Mouse (Mus musculus): Measurements from ENCODE around the gene Polk. TPM values are rescaled to one million over a fixed set of nuclear protein-coding genes. Genes with fewer than 3 reads are reported as not detected.

Gene Polk
- polyA plus RNA-seq, 1 experiment, result 17.0 TPM

DNA sequence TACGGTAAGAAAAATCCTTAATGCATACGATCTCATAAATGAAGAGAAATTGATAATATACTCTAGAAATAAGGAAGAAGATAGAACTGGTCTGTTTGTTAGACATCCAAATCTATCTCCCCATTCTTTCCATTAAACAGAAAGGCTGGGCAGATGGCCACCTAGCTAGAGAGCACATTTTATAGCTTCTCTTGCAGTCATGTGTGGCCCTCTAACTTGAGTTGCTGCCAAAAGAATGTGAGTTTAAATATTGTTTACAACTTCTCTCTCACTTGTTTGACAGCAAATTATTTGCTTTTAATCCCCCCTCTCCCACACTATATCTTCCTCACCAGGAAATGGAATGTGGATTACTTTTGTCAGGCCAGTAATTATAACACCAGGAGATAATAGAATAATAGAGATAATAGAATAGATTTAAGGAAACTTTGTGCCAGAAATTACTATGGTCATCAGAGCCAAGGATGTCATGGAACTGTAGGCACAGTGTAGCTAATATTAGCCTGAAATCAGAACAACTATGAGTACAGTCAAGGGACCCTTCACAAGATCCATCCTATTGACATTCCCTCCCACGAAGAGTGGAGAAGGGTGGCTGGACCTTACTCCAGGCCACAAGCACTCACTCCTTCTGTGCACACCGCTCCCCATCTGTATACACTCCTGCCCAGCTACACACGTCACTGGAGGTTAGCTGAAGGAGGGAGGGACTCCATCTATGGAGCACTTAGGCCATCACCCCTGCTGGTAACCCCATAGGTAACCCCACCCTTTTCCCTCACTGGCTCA lies 28.0 kb downstream of the Polk start:
- Histone ChIP-seq H3K4me1 (ENCODE audit: control insufficient read depth, insufficient read depth, low read length) (no peaks in the 10 kb centered on the region), H3K27me3 (ENCODE audit: control insufficient read depth, insufficient read depth, low read length) (no peaks in the 10 kb centered on the region), H3K36me3 (ENCODE audit: control insufficient read depth, insufficient read depth, low read length) (no peaks in the 10 kb centered on the region), H3K27ac (ENCODE audit: control insufficient read depth, insufficient read depth, low read depth, low read length) (no peak overlapping the region), H3K4me3 (ENCODE audit: control insufficient read depth, low read depth, low read length) (no peak overlapping the region)
- TF ChIP-seq POLR2A (IDR thresholded peaks at IDR 0.05; ENCODE audit: control insufficient read depth, low read depth, low read length) (no peak), CTCF (IDR thresholded peaks at IDR 0.05; ENCODE audit: control insufficient read depth, insufficient read depth, insufficient replicate concordance, low read depth, low read length) (no peak)

DNA sequence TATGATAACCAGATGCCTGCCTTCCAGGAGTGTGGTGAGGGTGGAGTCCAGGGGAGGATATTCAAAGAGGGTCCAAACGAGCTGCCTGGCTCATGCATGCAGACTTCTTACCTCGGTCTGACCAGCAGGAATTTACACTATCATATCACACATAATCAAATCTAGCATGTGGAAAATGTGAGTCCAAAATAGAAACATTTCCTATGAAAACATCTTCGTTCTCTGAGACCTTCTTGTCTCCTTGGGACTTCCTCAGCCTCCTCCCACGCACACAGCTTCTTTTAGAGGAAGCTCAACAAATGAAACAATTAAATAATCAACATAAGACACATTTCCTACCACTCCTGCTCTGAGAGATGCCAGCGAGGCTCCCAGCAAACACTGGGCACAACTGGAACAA lies 30.5 kb downstream of the Polk start:
- no peak overlapping the region for H3K4me3 ChIP-seq (ENCODE audit: control insufficient read depth, low read depth, low read length)
- no peak for TF ChIP-seq CTCF (IDR thresholded peaks at IDR 0.05; ENCODE audit: control insufficient read depth, insufficient read depth, insufficient replicate concordance, low read depth, low read length)
- no peak for TF ChIP-seq POLR2A (IDR thresholded peaks at IDR 0.05; ENCODE audit: control insufficient read depth, low read depth, low read length)
- no peaks in the 10 kb centered on the region for H3K4me1 ChIP-seq (ENCODE audit: control insufficient read depth, insufficient read depth, low read length)
- no peak overlapping the region for H3K27ac ChIP-seq (ENCODE audit: control insufficient read depth, insufficient read depth, low read depth, low read length)
- H3K36me3 ChIP-seq (ENCODE audit: control insufficient read depth, insufficient read depth, low read length), result no peaks in the 10 kb centered on the region
- H3K27me3 ChIP-seq (ENCODE audit: control insufficient read depth, insufficient read depth, low read length), result no peaks in the 10 kb centered on the region

DNA sequence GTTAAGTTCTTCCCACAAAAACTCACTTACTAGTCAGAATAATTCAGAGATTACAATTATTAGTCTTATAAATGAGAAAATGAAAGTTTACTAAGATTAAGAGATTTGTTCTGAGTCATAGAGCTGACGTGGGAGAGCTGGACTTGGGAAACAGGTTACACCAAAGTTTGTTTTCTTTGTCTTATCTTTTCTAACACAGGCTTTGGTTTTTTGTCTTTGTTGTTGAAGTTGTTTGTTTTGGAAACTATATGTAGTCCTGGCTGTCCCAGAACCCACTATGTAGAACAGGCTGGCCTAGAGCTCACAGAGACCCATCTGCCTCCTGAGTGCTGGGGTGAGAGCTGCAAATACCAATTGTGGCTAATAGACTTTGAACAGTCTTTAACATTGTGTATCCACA lies 31.1 kb downstream of the Polk start:
- no peaks in the 10 kb centered on the region for H3K36me3 ChIP-seq (ENCODE audit: control insufficient read depth, insufficient read depth, low read length)
- H3K27ac ChIP-seq (ENCODE audit: control insufficient read depth, insufficient read depth, low read depth, low read length), result no peak overlapping the region
- no peak overlapping the region for H3K4me3 ChIP-seq (ENCODE audit: control insufficient read depth, low read depth, low read length)
- no peaks in the 10 kb centered on the region for H3K4me1 ChIP-seq (ENCODE audit: control insufficient read depth, insufficient read depth, low read length)
- H3K27me3 ChIP-seq (ENCODE audit: control insufficient read depth, insufficient read depth, low read length), result no peaks in the 10 kb centered on the region
- TF ChIP-seq POLR2A (IDR thresholded peaks at IDR 0.05; ENCODE audit: control insufficient read depth, low read depth, low read length) (no peak), CTCF (IDR thresholded peaks at IDR 0.05; ENCODE audit: control insufficient read depth, insufficient read depth, insufficient replicate concordance, low read depth, low read length) (no peak)

DNA sequence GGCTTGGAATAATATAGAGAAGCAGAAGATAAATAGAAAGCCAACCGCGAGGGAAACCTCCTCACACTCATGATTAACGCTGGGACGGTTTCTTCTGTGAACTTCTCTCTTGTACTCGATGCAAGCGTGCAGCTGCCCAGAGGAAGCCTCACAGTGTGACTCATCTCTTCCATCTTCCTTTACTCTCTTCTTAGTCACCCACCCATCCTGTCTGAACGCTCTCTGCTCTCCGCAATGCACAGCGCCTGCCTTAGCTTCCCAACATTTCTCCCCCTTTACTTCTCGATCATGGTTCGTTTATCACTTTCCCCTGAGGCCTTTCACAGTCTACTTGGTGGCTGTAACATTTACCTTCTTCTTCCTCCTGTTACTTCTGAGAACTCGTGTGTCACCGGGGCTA lies 31.7 kb downstream of the Polk start:
- Histone ChIP-seq H3K36me3 (ENCODE audit: control insufficient read depth, insufficient read depth, low read length) (no peaks in the 10 kb centered on the region), H3K4me1 (ENCODE audit: control insufficient read depth, insufficient read depth, low read length) (no peaks in the 10 kb centered on the region), H3K27ac (ENCODE audit: control insufficient read depth, insufficient read depth, low read depth, low read length) (no peak overlapping the region), H3K4me3 (ENCODE audit: control insufficient read depth, low read depth, low read length) (no peak overlapping the region), H3K27me3 (ENCODE audit: control insufficient read depth, insufficient read depth, low read length) (no peaks in the 10 kb centered on the region)
- TF ChIP-seq POLR2A (IDR thresholded peaks at IDR 0.05; ENCODE audit: control insufficient read depth, low read depth, low read length), result no peak
- no peak for TF ChIP-seq CTCF (IDR thresholded peaks at IDR 0.05; ENCODE audit: control insufficient read depth, insufficient read depth, insufficient replicate concordance, low read depth, low read length)

DNA sequence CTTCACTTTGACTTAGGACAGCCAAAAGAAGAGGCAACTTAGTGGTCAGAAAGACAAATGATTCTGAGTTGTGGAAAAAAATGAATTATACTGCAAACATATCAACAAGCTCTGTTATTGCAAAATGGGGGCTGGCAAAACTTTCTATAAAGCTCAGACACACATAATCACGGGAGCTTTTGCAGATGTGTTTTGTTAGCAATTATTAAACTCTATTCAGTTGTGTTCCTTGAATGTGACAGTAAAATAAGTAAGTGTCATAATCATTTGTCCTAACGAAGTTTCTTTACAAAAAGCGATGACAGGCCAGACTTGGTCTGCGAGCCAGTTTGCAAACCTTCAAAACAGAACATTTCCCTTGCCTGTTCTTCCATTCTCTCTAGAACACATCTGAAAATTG lies 34.8 kb downstream of the Polk start:
- Histone ChIP-seq H3K4me1 (ENCODE audit: control insufficient read depth, insufficient read depth, low read length) (no peaks in the 10 kb centered on the region), H3K36me3 (ENCODE audit: control insufficient read depth, insufficient read depth, low read length) (no peaks in the 10 kb centered on the region), H3K27ac (ENCODE audit: control insufficient read depth, insufficient read depth, low read depth, low read length) (no peak overlapping the region), H3K4me3 (ENCODE audit: control insufficient read depth, low read depth, low read length) (no peak overlapping the region), H3K27me3 (ENCODE audit: control insufficient read depth, insufficient read depth, low read length) (no peaks in the 10 kb centered on the region)
- no peak for TF ChIP-seq CTCF (IDR thresholded peaks at IDR 0.05; ENCODE audit: control insufficient read depth, insufficient read depth, insufficient replicate concordance, low read depth, low read length)

DNA sequence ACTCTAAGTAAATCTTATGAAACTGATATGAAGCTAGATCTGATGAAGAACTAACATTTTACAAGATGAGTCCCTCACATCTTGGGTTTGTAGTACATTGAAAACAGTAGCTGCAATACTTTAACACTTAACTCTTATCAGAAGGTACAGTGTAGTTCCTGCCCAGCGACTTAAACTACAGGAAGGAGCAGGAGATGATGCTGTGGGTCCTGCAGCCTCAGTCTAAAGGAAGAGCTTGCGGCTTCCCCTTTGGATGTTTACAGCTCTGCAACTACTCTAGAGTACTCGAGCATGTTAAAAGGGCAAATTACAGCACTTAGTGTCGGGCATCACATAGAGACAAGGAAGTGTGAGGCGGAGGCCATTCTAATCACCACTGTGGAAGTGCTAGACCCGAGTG lies 36.1 kb downstream of the Polk start:
- no peaks in the 10 kb centered on the region for H3K36me3 ChIP-seq (ENCODE audit: control insufficient read depth, insufficient read depth, low read length)

DNA sequence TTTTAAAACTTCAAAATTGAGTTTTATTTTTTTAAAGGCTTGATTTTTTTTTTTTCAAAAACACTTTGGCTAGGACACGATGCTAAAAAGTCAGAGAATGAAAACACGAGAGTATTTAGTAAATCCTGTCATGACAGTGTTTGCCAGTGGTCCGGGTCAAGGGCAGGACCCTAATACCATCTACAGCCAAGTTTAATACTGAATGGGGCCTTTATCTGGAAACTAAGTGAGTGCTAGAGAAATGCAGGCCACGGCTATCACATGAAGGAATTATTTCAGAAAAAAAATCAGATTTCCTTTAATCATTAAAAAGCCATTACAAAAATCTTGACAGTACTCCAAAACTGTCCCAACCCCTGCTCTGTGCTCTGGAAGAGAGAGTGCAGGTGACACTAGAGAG lies 36.7 kb downstream of the Polk start:
- no peak for TF ChIP-seq CTCF (IDR thresholded peaks at IDR 0.05; ENCODE audit: control insufficient read depth, insufficient read depth, insufficient replicate concordance, low read depth, low read length)
- TF ChIP-seq POLR2A (IDR thresholded peaks at IDR 0.05; ENCODE audit: control insufficient read depth, low read depth, low read length), result no peak
- no peak overlapping the region for H3K4me3 ChIP-seq (ENCODE audit: control insufficient read depth, low read depth, low read length)
- no peaks in the 10 kb centered on the region for H3K36me3 ChIP-seq (ENCODE audit: control insufficient read depth, insufficient read depth, low read length)
- H3K27ac ChIP-seq (ENCODE audit: control insufficient read depth, insufficient read depth, low read depth, low read length), result no peak overlapping the region
- H3K27me3 ChIP-seq (ENCODE audit: control insufficient read depth, insufficient read depth, low read length), result no peaks in the 10 kb centered on the region
- no peaks in the 10 kb centered on the region for H3K4me1 ChIP-seq (ENCODE audit: control insufficient read depth, insufficient read depth, low read length)

More for the DNA sequence above, 36.1 kb downstream of the Polk start:
- Histone ChIP-seq H3K4me1 (ENCODE audit: control insufficient read depth, insufficient read depth, low read length) (no peaks in the 10 kb centered on the region), H3K27me3 (ENCODE audit: control insufficient read depth, insufficient read depth, low read length) (no peaks in the 10 kb centered on the region), H3K27ac (ENCODE audit: control insufficient read depth, insufficient read depth, low read depth, low read length) (no peak overlapping the region), H3K4me3 (ENCODE audit: control insufficient read depth, low read depth, low read length) (no peak overlapping the region)
- no peak for TF ChIP-seq CTCF (IDR thresholded peaks at IDR 0.05; ENCODE audit: control insufficient read depth, insufficient read depth, insufficient replicate concordance, low read depth, low read length)
- no peak for TF ChIP-seq POLR2A (IDR thresholded peaks at IDR 0.05; ENCODE audit: control insufficient read depth, low read depth, low read length)
